Mouse (Mus musculus) hindbrain, embryonic 13.5 days (tissue): Measurements from ENCODE around the gene Hist1h3f. TPM values are rescaled to one million over a fixed set of nuclear protein-coding genes. Genes with fewer than 3 reads are reported as not detected.
"Not testable (repeated sequence)": the region's sequence is repeated elsewhere in the genome, so short reads cannot be mapped to it uniquely, and the experiment has no call there.

ENCODE experiments used
- ATAC-seq: fragments of 200-750 bp; cut with Nextera tagmentation; 2 replicates; pipeline ENCODE4 v1.8.0; 2017; ENCODE audit warnings: moderate TSS enrichment; ENCODE audit not compliant: low FRiP score
- H3K27ac ChIP-seq: fragments of 300-500 bp; sonication (generic); 2 replicates; pipeline ENCODE4 v1.5.1; 2015; ENCODE audit warnings: inconsistent platforms, mild to moderate bottlenecking, moderate library complexity
- H3K27me3 ChIP-seq: fragments of 300-500 bp; sonication (generic); 2 replicates; pipeline ENCODE4 v1.6.1; 2015; ENCODE audit warnings: mild to moderate bottlenecking, inconsistent platforms
- H3K36me3 ChIP-seq: fragments of 300-500 bp; sonication (generic); 2 replicates; pipeline ENCODE4 v1.6.1; 2015; ENCODE audit warnings: mild to moderate bottlenecking, inconsistent platforms
- H3K4me1 ChIP-seq: fragments of 300-500 bp; sonication (generic); replicated peaks from 2 replicates; pipeline ENCODE4 v1.6.1; 2015; ENCODE audit warnings: inconsistent platforms
- H3K4me2 ChIP-seq: fragments of 300-500 bp; sonication (generic); 2 replicates; pipeline ENCODE4 v1.6.1; 2015; ENCODE audit warnings: inconsistent platforms, mild to moderate bottlenecking, moderate library complexity
- H3K4me3 ChIP-seq: fragments of 300-500 bp; sonication (generic); 2 replicates; pipeline ENCODE4 v1.5.1; 2015; ENCODE audit warnings: mild to moderate bottlenecking, inconsistent platforms
- H3K9ac ChIP-seq: fragments of 300-500 bp; sonication (generic); 2 replicates; pipeline ENCODE4 v1.6.1; 2015; ENCODE audit warnings: mild to moderate bottlenecking, inconsistent platforms
- H3K9me3 ChIP-seq: fragments of 300-500 bp; sonication (generic); 2 replicates; pipeline ENCODE4 v1.6.1; 2016; ENCODE audit warnings: inconsistent platforms
- WGBS: fragments of 180-500 bp; shearing (Covaris S2); methylation state at CpG from one replicate; pipeline ENCODE4 v1.1.7; 2015; 5-methylcytosine and 5-hydroxymethylcytosine counted together
- polyA plus RNA-seq: library from polyadenylated mRNA; unstranded; fragments of >200 nt; fragmentation: Nextera tagmentation; extraction: Ambion mirVana; gene quantifications from 2 replicates; pipeline ENCODE4 v1.2.1, GENCODE M21; 2015

Gene Hist1h3f
- polyA plus RNA-seq, 1 experiment from 2014 or later, result 0.38 TPM

- peak overlapping the region; percentile 49 for H3K4me3 ChIP-seq
- peak overlapping the region; percentile 68 for H3K4me2 ChIP-seq
- not testable (repeated sequence) for H3K9me3 ChIP-seq, H3K4me1 ChIP-seq, H3K27me3 ChIP-seq, ATAC-seq, H3K36me3 ChIP-seq
- H3K27ac ChIP-seq, result peak overlapping the region; percentile 93
- 0% methylated on average over 13 of the region's 14 CpGs for WGBS
- H3K9ac ChIP-seq, result peak overlapping the region; percentile 73
Measured at GRCm38 (mm10) chr13:23544787-23545120, 902 bp downstream of the Hist1h3f start.

GRCm38 (mm10) chr13:23546694-23547093 lies 2.8 kb downstream of the Hist1h3f start:
- 80% methylated on average over 5 of the region's 5 CpGs for WGBS
- no peak overlapping the region for H3K4me3 ChIP-seq
- no peak overlapping the region for H3K27ac ChIP-seq
- no peaks in the 10 kb centered on the region for H3K27me3 ChIP-seq
- no peak overlapping the region for H3K4me2 ChIP-seq
- H3K9ac ChIP-seq, result no peak overlapping the region
- no peaks in the 10 kb centered on the region for H3K9me3 ChIP-seq
- no peak for ATAC-seq
- no peaks in the 10 kb centered on the region for H3K36me3 ChIP-seq
- peaks cover 16% of the 10 kb centered on the region for H3K4me1 ChIP-seq

- H3K27ac ChIP-seq, result peak overlapping the region; percentile 92
- peaks cover 28% of the 10 kb centered on the region for H3K4me1 ChIP-seq
- no peaks in the 10 kb centered on the region for H3K36me3 ChIP-seq
- H3K9me3 ChIP-seq, result no peaks in the 10 kb centered on the region
- 7% methylated on average over 3 of the region's 3 CpGs for WGBS
- H3K4me3 ChIP-seq, result peak overlapping the region; percentile 46
- H3K27me3 ChIP-seq, result no peaks in the 10 kb centered on the region
- no peak for ATAC-seq
- H3K4me2 ChIP-seq, result peak overlapping the region; percentile 64
- H3K9ac ChIP-seq, result peak overlapping the region; percentile 69
Measured at GRCm38 (mm10) chr13:23550761-23551145, 6.9 kb downstream of the Hist1h3f start.

- ATAC-seq, result peak; percentile 92
Measured at GRCm38 (mm10) chr13:23551146-23551834, 7.4 kb downstream of the Hist1h3f start, which contains the start of gene Hist1h4f. TSS of gene Hist1h4f (minus strand) at chr13:23551648.

GRCm38 (mm10) chr13:23551931-23552914 lies 8.4 kb downstream of the Hist1h3f start:
- Histone ChIP-seq H3K4me2 (peak overlapping the region; percentile 64), H3K4me1 (peaks cover 32% of the 10 kb centered on the region), H3K9ac (peak overlapping the region; percentile 69; the same call in 1 of the 2 replicates), H3K9me3 (no peaks in the 10 kb centered on the region), H3K27ac (peak overlapping the region; percentile 92), H3K4me3 (peak overlapping the region; percentile 46), H3K27me3 (no peaks in the 10 kb centered on the region), H3K36me3 (no peaks in the 10 kb centered on the region)
- ATAC-seq, result no peak
- WGBS, result 53% methylated on average over 8 of the region's 8 CpGs

More at GRCm38 (mm10) chr13:23551146-23551834, 7.4 kb downstream of the Hist1h3f start, which contains the start of gene Hist1h4f:
- Histone ChIP-seq H3K4me1 (peaks cover 28% of the 10 kb centered on the region), H3K9ac (peak within 1 kb of the TSS; percentile 69), H3K4me3 (peak within 1 kb of the TSS; percentile 46), H3K27ac (peak within 1 kb of the TSS; percentile 92), H3K4me2 (peak within 1 kb of the TSS; percentile 64)
- WGBS, result under 1% methylated on average over 47 of the region's 47 CpGs
- H3K36me3 ChIP-seq, H3K27me3 ChIP-seq, H3K9me3 ChIP-seq: not testable (repeated sequence)

GRCm38 (mm10) chr13:23552962-23553361 lies 9.1 kb downstream of the Hist1h3f start, which contains the start of gene Hist1h1d:
TSS of gene Hist1h1d (plus strand) at chr13:23553262.
- H3K36me3 ChIP-seq, result no peaks in the 10 kb centered on the region
- no peaks in the 10 kb centered on the region for H3K9me3 ChIP-seq
- no peak for ATAC-seq
- peak within 1 kb of the TSS; percentile 64 for H3K4me2 ChIP-seq
- peak within 1 kb of the TSS; percentile 93 for H3K27ac ChIP-seq
- no peak within 1 kb of the TSS for H3K4me3 ChIP-seq
- H3K4me1 ChIP-seq, result peaks cover 32% of the 10 kb centered on the region
- H3K9ac ChIP-seq, result no peak within 1 kb of the TSS
- H3K27me3 ChIP-seq, result no peaks in the 10 kb centered on the region

- Histone ChIP-seq H3K27ac (peak overlapping the region; percentile 93; the same call in 1 of the 2 replicates), H3K27me3 (no peaks in the 10 kb centered on the region), H3K4me3 (peak overlapping the region; percentile 53), H3K4me1 (peaks cover 32% of the 10 kb centered on the region), H3K36me3 (no peaks in the 10 kb centered on the region), H3K9me3 (no peaks in the 10 kb centered on the region), H3K4me2 (peak overlapping the region; percentile 99), H3K9ac (peak overlapping the region; percentile 80)
- ATAC-seq, result no peak
- WGBS, result 22% methylated on average over 9 of the region's 9 CpGs
Measured at GRCm38 (mm10) chr13:23554393-23554792, 10.5 kb downstream of the Hist1h3f start.

- Histone ChIP-seq H3K36me3 (no peaks in the 10 kb centered on the region), H3K4me2 (peak overlapping the region; percentile 99), H3K27ac (peak overlapping the region; percentile 93), H3K9ac (peak overlapping the region; percentile 80), H3K4me1 (peaks cover 32% of the 10 kb centered on the region), H3K4me3 (peak overlapping the region; percentile 53), H3K9me3 (no peaks in the 10 kb centered on the region), H3K27me3 (no peaks in the 10 kb centered on the region)
- peak; percentile 73 for ATAC-seq
- WGBS, result under 1% methylated on average over 54 of the region's 54 CpGs
Measured at GRCm38 (mm10) chr13:23554925-23555838, 11.3 kb downstream of the Hist1h3f start.

- Histone ChIP-seq H3K4me2 (peak overlapping the region; percentile 99), H3K27me3 (no peaks in the 10 kb centered on the region), H3K27ac (peak overlapping the region; percentile 93), H3K4me3 (peak overlapping the region; percentile 53), H3K9me3 (no peaks in the 10 kb centered on the region), H3K4me1 (peaks cover 29% of the 10 kb centered on the region), H3K9ac (peak overlapping the region; percentile 80), H3K36me3 (no peaks in the 10 kb centered on the region)
- ATAC-seq, result peak; percentile 80
- under 1% methylated on average over 18 of the region's 18 CpGs for WGBS
Measured at GRCm38 (mm10) chr13:23555839-23556416, 12.1 kb downstream of the Hist1h3f start.

- no peak for ATAC-seq
- Histone ChIP-seq H3K27ac (0 out of 2 replicates have a peak overlapping the region, but pooled peaks have one; percentile 8), H3K9ac (no peak overlapping the region), H3K4me2 (no peak overlapping the region; the same call in 1 of the 2 replicates), H3K27me3 (no peaks in the 10 kb centered on the region), H3K9me3 (no peaks in the 10 kb centered on the region), H3K36me3 (no peaks in the 10 kb centered on the region), H3K4me3 (no peak overlapping the region), H3K4me1 (peaks cover 26% of the 10 kb centered on the region)
- WGBS, result 75% methylated on average over 3 of the region's 3 CpGs
Measured at GRCm38 (mm10) chr13:23556906-23557305, 13.1 kb downstream of the Hist1h3f start.

- H3K4me2 ChIP-seq, result 0 out of 2 replicates have a peak overlapping the region, but pooled peaks have one; percentile 4
- H3K27ac ChIP-seq, ATAC-seq, H3K27me3 ChIP-seq, H3K36me3 ChIP-seq, H3K4me3 ChIP-seq, H3K4me1 ChIP-seq, H3K9me3 ChIP-seq, H3K9ac ChIP-seq: not testable (repeated sequence)
- WGBS, result 24% methylated on average over 2 of the region's 2 CpGs
Measured at GRCm38 (mm10) chr13:23560699-23561098, 16.8 kb downstream of the Hist1h3f start.
